Mouse (Mus musculus) intestine, embryonic 14.5 days (tissue): Measurements from ENCODE around the gene Rrh. TPM values are rescaled to one million over a fixed set of nuclear protein-coding genes. Genes with fewer than 3 reads are reported as not detected.
A peak's percentile ranks its signal among the peaks of the same experiment; 100 is the strongest.

Experiments used
- ATAC-seq: fragments of 200-750 bp; cut with Nextera tagmentation; replicated peaks from 2 replicates; pipeline ENCODE4 v1.8.0; 2017; ENCODE audit warnings: low read depth, moderate number of reproducible peaks, moderate TSS enrichment, moderate library complexity; ENCODE audit not compliant: low FRiP score, low TSS enrichment
- DNase-seq: peaks from one replicate; pipeline ENCODE4 v3.0.0-alpha.2; 2018; ENCODE audit warnings: low spot score
- H3K27ac ChIP-seq: fragments of 300-500 bp; sonication (generic); 2 replicates; pipeline ENCODE4 v1.5.1; 2014; ENCODE audit warnings: low read depth, mild to moderate bottlenecking, control low read depth
- H3K27me3 ChIP-seq: fragments of 300-500 bp; sonication (generic); replicated peaks from 2 replicates; pipeline ENCODE4 v1.6.1; 2014; ENCODE audit warnings: low read length, control low read depth; ENCODE audit not compliant: control insufficient read depth, insufficient read depth
- H3K36me3 ChIP-seq: fragments of 300-500 bp; sonication (generic); 2 replicates; pipeline ENCODE4 v1.6.1; 2014; ENCODE audit warnings: low read length, control low read depth; ENCODE audit not compliant: control insufficient read depth, insufficient read depth
- H3K4me1 ChIP-seq: fragments of 300-500 bp; sonication (generic); replicated peaks from 2 replicates; pipeline ENCODE4 v1.6.1; 2014; ENCODE audit warnings: low read length, control low read depth, mixed read lengths; ENCODE audit not compliant: control insufficient read depth, insufficient read depth
- H3K4me2 ChIP-seq: fragments of 300-500 bp; sonication (generic); 2 replicates; pipeline ENCODE4 v1.6.1; 2014; ENCODE audit warnings: low read length
- H3K4me3 ChIP-seq: fragments of 300-500 bp; sonication (generic); 2 replicates; pipeline ENCODE4 v1.5.1; 2014; ENCODE audit warnings: low read depth, low read length, control low read depth, mixed read lengths
- H3K9ac ChIP-seq: fragments of 300-500 bp; sonication (generic); 2 replicates; pipeline ENCODE4 v1.6.1; 2014; ENCODE audit warnings: mild to moderate bottlenecking, low read length
- H3K9me3 ChIP-seq: fragments of 300-500 bp; sonication (generic); 2 replicates; pipeline ENCODE4 v1.6.1; 2016; ENCODE audit warnings: low read length, control low read depth; ENCODE audit not compliant: control insufficient read depth
- WGBS: fragments of 180-500 bp; shearing (Covaris S2); extraction: QIAGEN DNeasy Blood & Tissue Kit; methylation state at CpG from one replicate; pipeline ENCODE4 v1.1.7; 2014; 5-methylcytosine and 5-hydroxymethylcytosine counted together
- polyA plus RNA-seq: library from polyadenylated mRNA; unstranded; fragments of >200 nt; fragmentation: Nextera tagmentation; extraction: Ambion mirVana; gene quantifications from 2 replicates; pipeline ENCODE4 v1.2.1, GENCODE M21; 2014

Gene Rrh
- polyA plus RNA-seq, 1 experiment from 2014 or later, result not detected

DNA sequence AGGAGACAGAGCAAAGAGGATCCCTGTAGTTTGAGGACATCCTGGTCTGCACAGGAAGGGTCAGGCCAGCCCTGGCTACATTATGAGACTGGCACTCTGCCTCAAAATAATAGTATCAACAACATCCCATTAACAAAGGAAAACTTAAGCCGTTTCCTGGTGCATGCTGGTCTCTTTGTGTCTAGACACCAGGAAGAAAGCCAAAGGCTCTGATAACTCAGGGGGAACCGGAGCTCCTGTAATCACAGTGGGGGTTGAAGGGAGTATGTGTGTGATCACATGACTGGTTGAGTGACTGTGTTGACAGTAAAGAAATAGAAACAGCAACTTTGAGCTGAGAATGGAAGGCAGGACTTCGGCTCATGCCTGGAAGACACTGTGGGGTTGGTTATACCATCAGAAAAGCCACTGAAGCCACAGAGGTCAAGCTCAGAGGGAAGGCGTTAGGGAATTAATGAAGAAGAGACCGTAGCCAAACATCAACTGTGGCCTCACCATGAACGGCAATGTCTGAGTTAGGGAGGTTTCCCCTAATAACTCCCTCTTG lies 13.1 kb upstream of the Rrh start, which contains the start of gene Cfi:
Gene Cfi, plus strand, starts transcription at position 497 of the 547 bp plus-strand sequence.
- Histone ChIP-seq H3K9ac (no peak within 1 kb of the TSS), H3K9me3 (no peaks in the 10 kb centered on the region), H3K36me3 (no peaks in the 10 kb centered on the region), H3K4me1 (no peaks in the 10 kb centered on the region), H3K4me2 (peak within 1 kb of the TSS; percentile 38), H3K27ac (peak within 1 kb of the TSS; percentile 48; the same call in 1 of the 2 replicates), H3K4me3 (0 out of 2 replicates have a peak within 1 kb of the TSS, but pooled peaks have one; percentile 10), H3K27me3 (no peaks in the 10 kb centered on the region)
- no peak for DNase-seq
- ATAC-seq, result no peak
- WGBS, result 63% methylated on average over 6 of the region's 6 CpGs

GRCm38 (mm10) chr3:129831035-129831568 lies 8.7 kb upstream of the Rrh start, which contains the start of gene Gar1:
Gene Gar1 (minus strand): TSS chr3:129831396.
- 1% methylated on average over 60 of the region's 60 CpGs for WGBS
- H3K4me3 ChIP-seq, result peak within 1 kb of the TSS; percentile 94
- peak within 1 kb of the TSS; percentile 84 for H3K9ac ChIP-seq
- ATAC-seq, result peak; percentile 92
- H3K27me3 ChIP-seq, result no peaks in the 10 kb centered on the region
- H3K4me2 ChIP-seq, result peak within 1 kb of the TSS; percentile 82
- peak; percentile 97 for DNase-seq
- peak within 1 kb of the TSS; percentile 94 for H3K27ac ChIP-seq
- H3K9me3 ChIP-seq, result no peaks in the 10 kb centered on the region
- peaks cover 10% of the 10 kb centered on the region for H3K4me1 ChIP-seq
- peaks cover 24% of the 10 kb centered on the region for H3K36me3 ChIP-seq

GRCm38 (mm10) chr3:129830626-129831025 lies 8.2 kb upstream of the Rrh start:
- DNase-seq, result no peak
- WGBS, result under 1% methylated on average over 44 of the region's 45 CpGs
- H3K4me2 ChIP-seq, result peak overlapping the region; percentile 60

GRCm38 (mm10) chr3:129827691-129828090 lies 5.3 kb upstream of the Rrh start:
- no peak overlapping the region for H3K4me3 ChIP-seq
- H3K9me3 ChIP-seq, result no peaks in the 10 kb centered on the region
- no peaks in the 10 kb centered on the region for H3K27me3 ChIP-seq
- H3K9ac ChIP-seq, result no peak overlapping the region
- H3K27ac ChIP-seq, result no peak overlapping the region
- H3K4me2 ChIP-seq, result no peak overlapping the region
- WGBS, result 93% methylated on average over 5 of the region's 5 CpGs
- no peak for ATAC-seq
- DNase-seq, result no peak
- H3K36me3 ChIP-seq, result peaks cover 56% of the 10 kb centered on the region
- peaks cover 10% of the 10 kb centered on the region for H3K4me1 ChIP-seq

More at GRCm38 (mm10) chr3:129830626-129831025, 8.2 kb upstream of the Rrh start:
- no peaks in the 10 kb centered on the region for H3K9me3 ChIP-seq
- H3K27ac ChIP-seq, result peak overlapping the region; percentile 94
- no peak for ATAC-seq
- H3K27me3 ChIP-seq, result no peaks in the 10 kb centered on the region
- H3K4me3 ChIP-seq, result peak overlapping the region; percentile 94
- peak overlapping the region; percentile 84 for H3K9ac ChIP-seq
- peaks cover 10% of the 10 kb centered on the region for H3K4me1 ChIP-seq
- H3K36me3 ChIP-seq, result peaks cover 28% of the 10 kb centered on the region

DNA sequence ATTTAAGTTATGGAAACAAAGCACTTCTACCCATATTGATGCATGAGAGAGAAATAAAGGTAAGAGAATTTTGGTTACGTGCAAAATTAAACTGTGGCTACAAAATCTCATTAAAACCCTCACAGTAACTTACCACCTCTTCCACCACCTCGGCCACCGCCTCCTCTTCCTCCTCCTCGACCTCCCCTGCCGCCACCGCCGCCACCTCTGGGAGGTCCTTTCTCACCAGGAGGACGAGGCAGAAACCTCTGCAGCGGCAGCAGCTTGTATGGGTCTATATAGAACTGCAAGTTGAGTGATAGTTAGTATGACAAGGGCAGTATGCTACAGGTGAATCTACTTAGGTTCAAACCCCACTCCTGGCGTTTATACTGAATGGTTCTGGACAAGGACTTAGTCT lies 4.3 kb upstream of the Rrh start:
- ATAC-seq, result no peak
- peaks cover 66% of the 10 kb centered on the region for H3K36me3 ChIP-seq
- peaks cover 10% of the 10 kb centered on the region for H3K4me1 ChIP-seq
- DNase-seq, result no peak
- H3K27ac ChIP-seq, result no peak overlapping the region
- no peak overlapping the region for H3K9ac ChIP-seq
- WGBS, result 93% methylated on average over 10 of the region's 10 CpGs
- no peaks in the 10 kb centered on the region for H3K9me3 ChIP-seq
- no peaks in the 10 kb centered on the region for H3K27me3 ChIP-seq
- H3K4me2 ChIP-seq, result no peak overlapping the region
- no peak overlapping the region for H3K4me3 ChIP-seq

- no peaks in the 10 kb centered on the region for H3K27me3 ChIP-seq
- H3K4me2 ChIP-seq, result no peak overlapping the region
- peaks cover 9% of the 10 kb centered on the region for H3K4me1 ChIP-seq
- H3K9ac ChIP-seq, result no peak overlapping the region
- ATAC-seq (no peak), DNase-seq (no peak)
- no peaks in the 10 kb centered on the region for H3K9me3 ChIP-seq
- peaks cover 66% of the 10 kb centered on the region for H3K36me3 ChIP-seq
- WGBS, result 89% methylated on average over 10 of the region's 10 CpGs
- no peak overlapping the region for H3K4me3 ChIP-seq
- no peak overlapping the region for H3K27ac ChIP-seq
Measured at GRCm38 (mm10) chr3:129824891-129825290, 2.5 kb upstream of the Rrh start.

DNA sequence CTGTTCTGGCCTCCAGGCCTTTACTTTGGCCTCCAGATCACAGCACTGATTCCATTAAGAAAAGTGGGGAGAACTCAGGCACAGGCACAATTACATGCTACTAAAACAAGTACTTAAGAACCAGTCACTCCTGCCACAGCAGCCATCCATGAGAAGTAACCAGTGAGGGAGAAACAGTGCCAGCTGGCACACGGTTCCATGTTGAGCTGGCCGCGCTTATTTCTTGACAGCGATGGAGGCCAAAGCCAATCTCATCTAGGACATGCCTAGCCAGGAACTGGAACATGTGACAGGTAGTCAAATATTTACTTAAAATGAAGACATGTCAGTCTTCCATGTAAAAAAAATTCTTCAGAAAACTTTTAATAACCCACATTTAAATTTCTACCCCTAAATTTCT lies 1.8 kb upstream of the Rrh start:
- H3K9me3 ChIP-seq, result no peaks in the 10 kb centered on the region
- peaks cover 1% of the 10 kb centered on the region for H3K4me1 ChIP-seq
- DNase-seq (no peak), ATAC-seq (no peak)
- peaks cover 66% of the 10 kb centered on the region for H3K36me3 ChIP-seq
- H3K27ac ChIP-seq, result no peak overlapping the region
- H3K4me3 ChIP-seq, result no peak overlapping the region
- no peaks in the 10 kb centered on the region for H3K27me3 ChIP-seq
- no peak overlapping the region for H3K9ac ChIP-seq
- H3K4me2 ChIP-seq, result no peak overlapping the region
- 97% methylated on average over 4 of the region's 4 CpGs for WGBS

DNA sequence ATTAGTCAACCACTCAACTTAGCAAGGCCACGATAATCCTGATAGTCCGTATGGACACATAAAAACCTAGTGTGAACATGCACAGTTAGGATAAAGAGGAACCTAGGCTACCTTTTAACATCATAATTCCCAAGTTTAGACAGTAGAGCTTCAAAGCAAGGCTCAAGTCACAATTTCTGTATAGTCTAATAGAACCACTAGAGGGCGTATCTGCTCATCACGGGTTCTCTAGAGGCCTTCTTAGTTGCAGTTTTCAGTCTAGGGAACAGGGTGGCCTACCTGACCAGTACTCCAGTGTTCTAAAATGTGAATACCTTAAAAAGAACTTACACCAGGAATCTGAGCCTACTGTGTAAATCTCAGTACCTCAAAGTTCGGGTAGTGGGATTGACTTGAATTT lies 906 bp upstream of the Rrh start:
- no peak overlapping the region for H3K9ac ChIP-seq
- no peak overlapping the region for H3K4me2 ChIP-seq
- DNase-seq (no peak), ATAC-seq (no peak)
- H3K36me3 ChIP-seq, result peaks cover 62% of the 10 kb centered on the region
- no peaks in the 10 kb centered on the region for H3K9me3 ChIP-seq
- no peak overlapping the region for H3K4me3 ChIP-seq
- no peak overlapping the region for H3K27ac ChIP-seq
- no peaks in the 10 kb centered on the region for H3K4me1 ChIP-seq
- H3K27me3 ChIP-seq, result no peaks in the 10 kb centered on the region
- WGBS, result 60% methylated on average over 5 of the region's 5 CpGs

DNA sequence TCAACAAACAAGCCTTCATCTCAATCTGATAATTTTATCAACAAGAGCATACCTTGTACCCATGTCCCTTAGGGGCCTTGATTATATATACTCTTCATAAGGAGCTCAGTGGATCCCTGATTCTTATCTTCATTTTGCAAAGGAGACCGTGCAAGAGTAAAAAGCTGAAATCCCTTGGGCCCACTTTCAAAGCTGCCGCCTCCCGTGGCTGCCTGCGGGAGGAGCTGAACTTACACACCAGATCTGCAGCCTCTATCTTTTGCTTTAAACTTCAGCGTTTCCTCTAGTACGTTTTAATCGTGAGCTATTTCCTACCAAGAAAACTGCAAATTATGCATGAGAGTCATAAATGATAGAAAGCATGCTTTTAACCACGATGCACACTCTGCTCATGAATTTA lies 651 bp downstream of the Rrh start:
- no peak for ATAC-seq
- 81% methylated on average over 8 of the region's 8 CpGs for WGBS
- Histone ChIP-seq H3K4me1 (no peaks in the 10 kb centered on the region), H3K27ac (no peak overlapping the region), H3K9me3 (no peaks in the 10 kb centered on the region), H3K4me2 (no peak overlapping the region), H3K9ac (no peak overlapping the region), H3K4me3 (no peak overlapping the region), H3K36me3 (peaks cover 48% of the 10 kb centered on the region), H3K27me3 (no peaks in the 10 kb centered on the region)
- no peak for DNase-seq
